Mouse (Mus musculus) kidney, adult 2 months (tissue): Measurements from ENCODE around the gene Cacnb4. TPM values are rescaled to one million over a fixed set of nuclear protein-coding genes. Genes with fewer than 3 reads are reported as not detected.

Source experiments
- DNase-seq: peaks from one replicate; pipeline ENCODE4 v3.0.0; 2021
- H3K27ac ChIP-seq: fragments of 200-500 bp; 2 replicates; pipeline ENCODE4 v1.5.1; 2012; ENCODE audit warnings: low read depth, low read length, control low read depth, inconsistent platforms; ENCODE audit not compliant: insufficient read depth
- H3K27me3 ChIP-seq: fragments of 200-500 bp; replicated peaks from 2 replicates; pipeline ENCODE4 v1.6.1; 2012; ENCODE audit warnings: mild to moderate bottlenecking, moderate library complexity, low read length, inconsistent platforms; ENCODE audit not compliant: control insufficient read depth, insufficient read depth
- H3K36me3 ChIP-seq: fragments of 200-500 bp; 2 replicates; pipeline ENCODE4 v1.6.1; 2012; ENCODE audit warnings: mild to moderate bottlenecking, moderate library complexity, low read length, inconsistent platforms; ENCODE audit not compliant: control insufficient read depth, insufficient read depth
- H3K4me1 ChIP-seq: fragments of 200-500 bp; 2 replicates; pipeline ENCODE4 v1.6.1; 2011; ENCODE audit warnings: low read length; ENCODE audit not compliant: control insufficient read depth, insufficient read depth
- H3K4me3 ChIP-seq: fragments of 200-500 bp; 2 replicates; pipeline ENCODE4 v1.5.1; 2011; ENCODE audit warnings: mild to moderate bottlenecking, low read depth, low read length, control low read depth; ENCODE audit not compliant: insufficient read depth
- CTCF ChIP-seq: fragments of 200-500 bp; conservative IDR thresholded peaks from 2 replicates; pipeline ENCODE4 v1.5.1; 2011; ENCODE audit warnings: low read depth, mild to moderate bottlenecking, control low read depth, low read length, moderate library complexity, mixed read lengths; ENCODE audit not compliant: insufficient read depth, insufficient read length
- POLR2A ChIP-seq: fragments of 200-500 bp; IDR thresholded peaks from one replicate; pipeline ENCODE4 v1.6.1; 2011; ENCODE audit warnings: low read depth, low read length, control low read depth
- WGBS: fragments of 180-500 bp; shearing (Covaris S2); methylation state at CpG from one replicate; pipeline ENCODE4 v1.1.7; 2018; 5-methylcytosine and 5-hydroxymethylcytosine counted together
- polyA plus RNA-seq: library from polyadenylated mRNA; depleted of rRNA; stranded (reverse); fragments of >200 nt; gene quantifications from 2 replicates; pipeline ENCODE4 v1.2.3, GENCODE M21; 2012

The Cacnb4 gene
- polyA plus RNA-seq, 1 experiment, result 1.0 TPM

DNA sequence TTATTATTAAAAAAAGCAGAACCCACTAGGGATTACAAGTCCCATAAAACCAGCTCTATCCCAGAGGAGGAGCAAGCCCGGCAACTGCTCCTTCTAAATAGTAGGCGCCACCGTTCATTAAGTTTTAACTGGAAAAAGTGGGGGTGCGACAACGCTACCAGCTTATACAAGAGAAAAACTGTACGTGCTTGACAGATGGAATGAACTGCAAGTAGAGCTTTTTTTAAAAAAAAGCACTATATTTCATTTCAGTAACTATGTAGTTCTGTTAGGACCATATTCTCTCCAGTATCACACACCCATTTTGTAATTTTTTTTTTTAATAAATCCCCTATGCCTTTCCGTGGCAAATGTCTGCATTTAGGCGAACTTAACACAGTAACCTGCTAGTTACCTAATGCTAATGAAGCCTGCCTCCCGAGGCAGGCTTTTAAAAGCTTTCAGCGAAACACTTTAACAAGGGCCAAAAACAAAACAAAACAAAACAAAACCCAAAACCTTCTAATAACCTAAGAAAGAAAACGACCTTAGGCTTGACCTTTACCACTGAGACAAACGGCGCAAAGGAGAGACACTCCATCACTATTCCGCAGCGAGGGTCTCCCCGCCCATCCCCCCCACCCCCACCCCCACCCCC, 252.9 kb downstream of the Cacnb4 start:
- no peak for TF ChIP-seq POLR2A
- no peak for TF ChIP-seq CTCF
- Histone ChIP-seq H3K27me3 (no peaks in the 10 kb centered on the region), H3K36me3 (no peaks in the 10 kb centered on the region), H3K4me3 (peak overlapping the region; percentile 71), H3K4me1 (peaks cover 19% of the 10 kb centered on the region), H3K27ac (no peak overlapping the region)
- DNase-seq, result peak; percentile 40
- WGBS, result 3% methylated on average over 16 of the region's 16 CpGs

- peak; percentile 35 for DNase-seq
- Histone ChIP-seq H3K27me3 (no peaks in the 10 kb centered on the region), H3K36me3 (no peaks in the 10 kb centered on the region), H3K27ac (no peak overlapping the region), H3K4me1 (peaks cover 19% of the 10 kb centered on the region), H3K4me3 (0 out of 2 replicates have a peak overlapping the region, but pooled peaks have one; percentile 27)
- WGBS, result 24% methylated on average over 8 of the region's 8 CpGs
- TF ChIP-seq POLR2A, result no peak
- no peak for TF ChIP-seq CTCF
Observed at GRCm38 (mm10) chr2:52422871-52423610, 253.6 kb downstream of the Cacnb4 start.

GRCm38 (mm10) chr2:52421197-52421596, 255.4 kb downstream of the Cacnb4 start:
- H3K27ac ChIP-seq, result no peak overlapping the region
- peaks cover 22% of the 10 kb centered on the region for H3K4me1 ChIP-seq
- H3K27me3 ChIP-seq, result no peaks in the 10 kb centered on the region
- no peak for TF ChIP-seq CTCF
- no peak for TF ChIP-seq POLR2A
- H3K4me3 ChIP-seq, result no peak overlapping the region
- H3K36me3 ChIP-seq, result no peaks in the 10 kb centered on the region
- 33% methylated on average over 6 of the region's 6 CpGs for WGBS
- peak; percentile 88 for DNase-seq

DNA sequence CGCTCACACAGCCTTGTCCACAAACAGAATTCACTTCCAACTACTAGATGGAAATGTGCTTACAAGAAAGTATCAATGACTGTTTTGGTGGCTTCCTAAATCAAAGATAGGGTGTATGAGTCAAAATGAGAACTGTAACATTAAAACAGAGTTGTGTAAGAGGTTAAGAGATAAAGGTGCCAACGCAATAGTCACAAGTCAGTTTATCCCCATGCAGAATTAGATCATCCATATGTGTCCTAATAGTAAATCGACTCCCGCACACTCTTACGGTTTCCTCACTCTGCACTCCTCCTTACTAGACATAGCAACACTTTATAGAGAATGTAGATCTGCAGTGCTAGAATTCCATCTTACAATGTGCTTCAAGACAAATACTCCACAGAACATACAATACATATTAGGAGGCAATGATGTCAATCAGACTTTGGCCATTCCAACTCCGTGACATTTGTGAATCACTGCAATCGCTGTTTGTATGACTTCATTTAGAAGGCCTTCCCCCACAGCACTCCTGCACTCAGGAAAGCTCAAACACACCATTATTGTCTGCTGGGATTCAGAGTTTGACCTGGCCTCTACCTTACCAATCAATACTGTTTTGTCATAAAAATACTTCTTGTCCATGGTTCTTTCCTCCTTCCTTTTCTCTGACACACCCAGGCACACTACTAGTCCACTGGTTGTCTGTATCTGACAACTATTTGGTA, 256.5 kb downstream of the Cacnb4 start:
- no peak for TF ChIP-seq CTCF
- TF ChIP-seq POLR2A, result no peak
- no peaks in the 10 kb centered on the region for H3K27me3 ChIP-seq
- no peak overlapping the region for H3K4me3 ChIP-seq
- no peak overlapping the region for H3K27ac ChIP-seq
- peaks cover 20% of the 10 kb centered on the region for H3K4me1 ChIP-seq
- no peak for DNase-seq
- WGBS, result 87% methylated on average over 7 of the region's 7 CpGs
- H3K36me3 ChIP-seq, result peaks cover 5% of the 10 kb centered on the region

DNA sequence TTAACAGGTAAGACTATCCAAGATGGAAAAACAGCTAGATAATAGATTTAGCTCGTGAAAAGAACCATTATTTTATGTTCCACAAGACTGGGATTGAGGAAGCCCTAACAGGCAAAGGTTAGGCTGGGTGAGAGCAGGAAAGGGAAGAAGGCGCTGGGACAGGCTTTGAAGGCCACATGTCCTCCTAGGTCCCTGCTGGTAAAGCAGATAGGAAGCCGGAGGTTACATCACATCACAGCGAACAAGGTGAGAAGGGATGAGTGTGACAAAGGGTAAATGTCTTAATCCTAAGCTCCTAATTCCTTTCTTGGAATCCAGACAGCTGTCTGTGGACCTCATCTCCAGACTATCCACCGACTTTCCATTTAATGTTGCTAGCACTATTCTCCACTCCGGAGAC, 257.3 kb downstream of the Cacnb4 start:
- TF ChIP-seq CTCF, result no peak
- no peak for TF ChIP-seq POLR2A
- H3K4me3 ChIP-seq, result no peak overlapping the region
- WGBS, result 65% methylated on average over 6 of the region's 6 CpGs
- peaks cover 20% of the 10 kb centered on the region for H3K4me1 ChIP-seq
- H3K27me3 ChIP-seq, result no peaks in the 10 kb centered on the region
- H3K36me3 ChIP-seq, result peaks cover 5% of the 10 kb centered on the region
- DNase-seq, result no peak
- no peak overlapping the region for H3K27ac ChIP-seq

DNA sequence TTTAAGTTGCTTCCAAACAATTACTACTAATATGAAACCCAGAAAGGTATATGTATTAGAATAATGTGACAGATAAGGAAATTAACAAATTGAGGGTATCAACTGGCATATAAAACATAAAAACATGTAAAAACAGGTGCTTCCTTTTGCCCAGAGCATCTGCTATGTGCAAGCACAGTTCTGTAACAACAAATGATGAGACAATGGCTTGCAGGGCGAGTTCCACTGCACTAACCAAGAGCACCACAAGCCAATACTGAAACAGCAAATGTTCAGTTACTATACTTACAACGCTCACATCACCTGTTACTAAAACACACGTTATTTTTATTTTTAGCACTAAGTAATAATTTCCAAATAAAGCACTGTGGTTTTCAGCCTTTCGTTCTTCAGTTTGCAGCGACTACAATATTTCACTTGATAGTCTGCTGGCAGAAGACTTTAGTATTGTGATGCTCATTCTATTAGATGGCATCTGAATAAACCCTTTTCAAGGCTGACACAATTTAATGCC, 264.1 kb downstream of the Cacnb4 start:
- DNase-seq, result no peak
- Histone ChIP-seq H3K4me3 (no peak overlapping the region), H3K4me1 (0 out of 2 replicates have a peak, but pooled peaks cover 3% of the 10 kb centered on the region), H3K27me3 (no peaks in the 10 kb centered on the region), H3K27ac (no peak overlapping the region), H3K36me3 (peaks cover 23% of the 10 kb centered on the region)
- 97% methylated on average over 5 of the region's 5 CpGs for WGBS
- no peak for TF ChIP-seq CTCF
- TF ChIP-seq POLR2A, result no peak

DNA sequence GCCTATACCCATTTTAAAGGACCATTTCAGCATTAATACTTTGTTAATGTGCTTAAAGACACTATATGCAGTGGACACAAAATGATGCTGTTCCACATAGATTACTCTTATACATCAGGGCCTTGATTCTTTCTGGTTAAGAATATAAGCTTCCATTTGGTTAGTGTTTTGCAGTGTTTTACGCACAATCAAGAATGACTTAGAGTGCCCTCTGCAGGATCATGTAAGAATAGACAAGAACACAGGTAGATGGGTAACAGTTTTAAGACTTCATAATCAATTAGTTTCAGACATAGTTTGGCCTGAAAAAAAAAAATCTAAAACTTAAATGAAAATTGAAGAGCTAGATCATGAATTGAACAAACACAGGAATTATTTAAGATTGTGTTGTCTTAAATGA, 270.2 kb downstream of the Cacnb4 start:
- H3K4me3 ChIP-seq, result no peak overlapping the region
- no peak overlapping the region for H3K27ac ChIP-seq
- DNase-seq, result peak; percentile 28
- no peaks in the 10 kb centered on the region for H3K27me3 ChIP-seq
- peaks cover 19% of the 10 kb centered on the region for H3K36me3 ChIP-seq
- WGBS, result 71% methylated on average over 1 of the region's 1 CpGs
- no peak for TF ChIP-seq POLR2A
- TF ChIP-seq CTCF, result 0 out of 2 replicates have a peak, but pooled peaks have one; percentile 20
- no peaks in the 10 kb centered on the region for H3K4me1 ChIP-seq
